Mouse (Mus musculus) bone marrow macrophage, adult 2 months (primary cell): ENCODE measurements at regions not wholly inside any gene's neighbourhood (a gene's known extent, or its start where the extent isn't known, plus 50 kb on each side); places are given as distances from the start of the nearest gene placed in this dataset.

Experiments used
- CTCF ChIP-seq: IDR thresholded peaks from 2 replicates; pipeline ENCODE4 v1.5.1; 2012; ENCODE audit warnings: low read depth, mild to moderate bottlenecking, low read length, moderate library complexity
- POLR2A ChIP-seq: IDR thresholded peaks from 2 replicates; pipeline ENCODE4 v1.6.1; 2012; ENCODE audit warnings: mild to moderate bottlenecking, low read depth, low read length, borderline replicate concordance

- TF ChIP-seq CTCF (no peak), POLR2A (no peak)
Observed at GRCm38 (mm10) chr17:4500504-4500903, 493.6 kb upstream of the Arid1b start.
